Mouse (Mus musculus): ENCODE results near the gene Socs3. TPM values are rescaled to one million over a fixed set of nuclear protein-coding genes. Genes with fewer than 3 reads are reported as not detected.

Socs3 gene
- total and polyA plus RNA-seq, 3 experiments, result 0.96 to 1.9 TPM; not detected in 1

- Histone ChIP-seq H3K36me3 (ENCODE audit: control insufficient read depth in 1 of 2, insufficient read depth in 2 of 2, low read length in 2 of 2) (peaks cover 0 to 9% of the 10 kb centered on the region in 2 experiments; a peak in 1 of 4 replicates), H3K9ac (ENCODE audit: control insufficient read depth, low read depth, low read length, poor library complexity, severe bottlenecking) (no peak overlapping the region), H3K79me2 (ENCODE audit: control insufficient read depth, insufficient read depth, low read length, poor library complexity) (peaks cover 15% of the 10 kb centered on the region; the same call in 1 of the 2 replicates), H3K9me3 (replicated peaks; ENCODE audit: insufficient read depth, low read length) (no peaks in the 10 kb centered on the region), H3K4me1 (ENCODE audit: control insufficient read depth in 1 of 2, insufficient read depth in 2 of 2, low read length in 2 of 2) (no peaks in the 10 kb centered on the region), H3K4me3 (ENCODE audit: control insufficient read depth in 1 of 2, insufficient read depth in 1 of 2, low read depth in 2 of 2, low read length in 2 of 2) (no peak overlapping the region), H3K27ac (ENCODE audit: control insufficient read depth, low read depth, low read length) (no peak overlapping the region), H3K27me3 (ENCODE audit: control insufficient read depth in 1 of 2, insufficient read depth in 2 of 2, low read length in 2 of 2) (no peaks in the 10 kb centered on the region)
- TF ChIP-seq POLR2A (IDR thresholded peaks at IDR 0.05; ENCODE audit: control insufficient read depth in 1 of 2, insufficient read depth in 1 of 2, low read depth in 1 of 2, low read length in 2 of 2, poor library complexity in 1 of 2) (no peak), GABPA (IDR thresholded peaks at IDR 0.05; ENCODE audit: low read depth, low read length) (no peak), MAFK (IDR thresholded peaks at IDR 0.05; ENCODE audit: borderline replicate concordance, low read depth, low read length) (no peak), UBTF (IDR thresholded peaks at IDR 0.05; ENCODE audit: borderline replicate concordance, insufficient read depth, low read depth, low read length) (no peak), BHLHE40 (IDR thresholded peaks at IDR 0.05; ENCODE audit: borderline replicate concordance, low read depth, low read length) (no peak), EP300 (IDR thresholded peaks at IDR 0.05; ENCODE audit: low read depth in 1 of 2, low read length in 2 of 2) (no peak), MXI1 (IDR thresholded peaks at IDR 0.05; ENCODE audit: low read depth, low read length) (no peak), HCFC1 (IDR thresholded peaks at IDR 0.05; ENCODE audit: low read depth, low read length) (no peak), E2F4 (IDR thresholded peaks at IDR 0.05; ENCODE audit: borderline replicate concordance, low read depth, low read length) (no peak), SIN3A (IDR thresholded peaks at IDR 0.05; ENCODE audit: low read length) (no peak), POLR2AphosphoS2 (IDR thresholded peaks at IDR 0.05; ENCODE audit: low read length) (no peak), TBP (IDR thresholded peaks at IDR 0.05; ENCODE audit: low read depth, low read length) (no peak), ZMIZ1 (IDR thresholded peaks at IDR 0.05; ENCODE audit: low read depth, low read length) (no peak), ZKSCAN1 (IDR thresholded peaks at IDR 0.05; ENCODE audit: low read depth, low read length) (no peak), TAL1 (IDR thresholded peaks at IDR 0.05; ENCODE audit: low read length) (no peak), ZNF384 (IDR thresholded peaks at IDR 0.05; ENCODE audit: low read depth, low read length) (no peak), SMC3 (IDR thresholded peaks at IDR 0.05; ENCODE audit: low read depth, low read length) (no peak), GATA1 (IDR thresholded peaks at IDR 0.05; ENCODE audit: low read depth, low read length) (no peak), TCF12 (IDR thresholded peaks at IDR 0.05; ENCODE audit: low read depth, low read length) (no peak)
- no peak for DNase-seq (ENCODE audit: low read depth, low spot score)
These were observed 42.7 kb upstream of the Socs3 start for GRCm38 (mm10) chr11:118012595-118012994.

DNA sequence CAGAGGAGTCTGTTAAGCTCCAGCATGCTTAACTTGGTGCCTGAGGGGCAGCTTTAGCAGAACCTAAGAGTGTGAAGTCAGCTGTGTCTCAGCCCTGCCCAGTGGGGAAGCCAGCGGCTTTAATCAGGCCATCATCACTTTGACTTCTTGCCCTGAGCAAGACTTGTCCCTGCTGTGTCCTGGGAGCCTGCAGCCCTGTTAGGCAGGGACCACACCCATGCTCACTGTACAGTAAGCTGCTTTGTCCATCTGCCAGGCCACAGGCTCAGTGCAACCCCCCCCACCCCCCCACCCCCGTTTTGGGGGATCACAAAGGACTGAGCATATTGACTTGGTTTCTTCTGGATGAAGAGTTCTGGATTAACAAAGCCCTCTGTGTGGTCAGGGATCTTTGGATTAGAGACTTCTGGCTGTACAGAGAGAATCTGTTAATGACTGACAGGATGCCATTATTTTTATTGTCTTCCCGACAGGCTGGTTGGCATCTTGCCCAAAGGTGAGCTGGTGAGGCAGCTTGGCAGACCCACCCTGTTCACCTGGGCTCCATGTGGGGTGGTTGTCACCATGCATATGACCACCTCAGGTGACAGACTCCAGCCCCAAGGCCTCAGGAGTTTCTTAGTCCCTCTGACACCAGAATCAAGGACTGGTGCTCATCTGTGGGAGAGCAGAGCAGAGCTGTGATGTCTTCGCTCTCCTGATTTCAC is 40.2 kb upstream of the Socs3 start:
- no peaks in the 10 kb centered on the region for H3K4me1 ChIP-seq (ENCODE audit: control insufficient read depth in 1 of 2, insufficient read depth in 2 of 2, low read length in 2 of 2)

More for the DNA sequence above, 40.2 kb upstream of the Socs3 start:
- DNase-seq (ENCODE audit: low read depth, low spot score), result no peak
- H3K79me2 ChIP-seq (ENCODE audit: control insufficient read depth, insufficient read depth, low read length, poor library complexity), result peaks cover 21% of the 10 kb centered on the region; the same call in 1 of the 2 replicates
- H3K27ac ChIP-seq (ENCODE audit: control insufficient read depth, low read depth, low read length), result no peak overlapping the region
- no peak overlapping the region for H3K4me3 ChIP-seq (ENCODE audit: control insufficient read depth in 1 of 2, insufficient read depth in 1 of 2, low read depth in 2 of 2, low read length in 2 of 2)
- H3K36me3 ChIP-seq (ENCODE audit: control insufficient read depth in 1 of 2, insufficient read depth in 2 of 2, low read length in 2 of 2), result peaks cover 0 to 15% of the 10 kb centered on the region in 2 experiments; a peak in 2 of 4 replicates
- no peaks in the 10 kb centered on the region for H3K9me3 ChIP-seq (replicated peaks; ENCODE audit: insufficient read depth, low read length)
- TF ChIP-seq KAT2A (conservative IDR thresholded peaks at IDR 0.05; ENCODE audit: low read depth, low read length) (no peak), MAZ (IDR thresholded peaks at IDR 0.05; ENCODE audit: low read depth, low read length) (no peak), SIN3A (IDR thresholded peaks at IDR 0.05; ENCODE audit: low read length) (no peak), GATA1 (IDR thresholded peaks at IDR 0.05; ENCODE audit: low read depth, low read length) (no peak), POLR2AphosphoS5 (IDR thresholded peaks at IDR 0.05; ENCODE audit: borderline replicate concordance, low read depth, low read length) (no peak), TAL1 (IDR thresholded peaks at IDR 0.05; ENCODE audit: low read length) (no peak), TCF12 (IDR thresholded peaks at IDR 0.05; ENCODE audit: low read depth, low read length) (no peak), ETS1 (IDR thresholded peaks at IDR 0.05; ENCODE audit: low read depth, low read length) (no peak), MXI1 (IDR thresholded peaks at IDR 0.05; ENCODE audit: low read depth, low read length) (no peak), UBTF (IDR thresholded peaks at IDR 0.05; ENCODE audit: borderline replicate concordance, insufficient read depth, low read depth, low read length) (no peak), JUND (IDR thresholded peaks at IDR 0.05; ENCODE audit: low read depth, low read length) (no peak), POLR2AphosphoS2 (IDR thresholded peaks at IDR 0.05; ENCODE audit: low read length) (no peak), ZKSCAN1 (IDR thresholded peaks at IDR 0.05; ENCODE audit: low read depth, low read length) (no peak), MYC (IDR thresholded peaks at IDR 0.05; ENCODE audit: low read depth, low read length) (no peak), NELFE (IDR thresholded peaks at IDR 0.05; ENCODE audit: low read depth, low read length) (no peak; the same call in 1 of the 2 replicates), ZNF384 (IDR thresholded peaks at IDR 0.05; ENCODE audit: low read depth, low read length) (no peak), CHD2 (IDR thresholded peaks at IDR 0.05; ENCODE audit: low read length) (no peak)
- no peaks in the 10 kb centered on the region for H3K27me3 ChIP-seq (ENCODE audit: control insufficient read depth in 1 of 2, insufficient read depth in 2 of 2, low read length in 2 of 2)
- no peak overlapping the region for H3K9ac ChIP-seq (ENCODE audit: control insufficient read depth, low read depth, low read length, poor library complexity, severe bottlenecking)
